Mouse (Mus musculus) MEL-GATA-1-ER (cell line): ENCODE measurements around the gene Nav3.

ENCODE experiments used
- DNase-seq: peaks from one replicate; pipeline ENCODE4 v3.0.0-alpha.2; 2012; ENCODE audit warnings: low read depth; ENCODE audit errors: extremely low read depth

The Nav3 gene

GRCm38 (mm10) chr10:110192881-110193280, 263.1 kb downstream of the Nav3 start:
- no peak for DNase-seq

- no peak for DNase-seq
These were observed 263.8 kb downstream of the Nav3 start for GRCm38 (mm10) chr10:110192026-110192805.

GRCm38 (mm10) chr10:110186242-110186641, 269.8 kb downstream of the Nav3 start:
- DNase-seq, result no peak

- DNase-seq, result no peak
These were observed 280.1 kb downstream of the Nav3 start for GRCm38 (mm10) chr10:110175874-110176273.

GRCm38 (mm10) chr10:110169416-110169815, 286.6 kb downstream of the Nav3 start:
- DNase-seq, result no peak

GRCm38 (mm10) chr10:110168892-110169291, 287.1 kb downstream of the Nav3 start:
- DNase-seq, result no peak

- DNase-seq, result no peak
These were observed 293.4 kb downstream of the Nav3 start for GRCm38 (mm10) chr10:110162596-110162995.

GRCm38 (mm10) chr10:110160894-110161293, 295.1 kb downstream of the Nav3 start:
- no peak for DNase-seq

- DNase-seq, result no peak
These were observed 296.5 kb downstream of the Nav3 start for GRCm38 (mm10) chr10:110159548-110159947.

GRCm38 (mm10) chr10:110158122-110158521, 297.9 kb downstream of the Nav3 start:
- DNase-seq, result no peak

- DNase-seq, result no peak
These were observed 299.6 kb downstream of the Nav3 start for GRCm38 (mm10) chr10:110156412-110156811.

- peak; percentile 11 for DNase-seq
These were observed 300.5 kb downstream of the Nav3 start for GRCm38 (mm10) chr10:110155494-110155893.

- DNase-seq, result no peak
These were observed 301.1 kb downstream of the Nav3 start for GRCm38 (mm10) chr10:110154873-110155237.

GRCm38 (mm10) chr10:110154001-110154872, 301.8 kb downstream of the Nav3 start:
- DNase-seq, result no peak

GRCm38 (mm10) chr10:110120572-110120971, 335.4 kb downstream of the Nav3 start:
- DNase-seq, result no peak

GRCm38 (mm10) chr10:110117341-110117740, 338.7 kb downstream of the Nav3 start:
- no peak for DNase-seq

- no peak for DNase-seq
These were observed 343.1 kb downstream of the Nav3 start for GRCm38 (mm10) chr10:110112669-110113458.

GRCm38 (mm10) chr10:110103255-110103654, 352.7 kb downstream of the Nav3 start:
- DNase-seq, result no peak

GRCm38 (mm10) chr10:110102231-110102630, 353.8 kb downstream of the Nav3 start:
- DNase-seq, result no peak

- DNase-seq, result no peak
These were observed 361.6 kb downstream of the Nav3 start for GRCm38 (mm10) chr10:110094433-110094832.

- DNase-seq, result no peak
These were observed 367.5 kb downstream of the Nav3 start for GRCm38 (mm10) chr10:110088444-110089061.
